12 mouse cellular contexts compared by ENCODE assay signal in genomic region chr6:99824808-99825207, GRCm38 (mm10).
DNase-seq lines count a peak whose midpoint lies in the region; ATAC-seq lines count a peak whose summit lies in the region.
"Had no signal": no experiment of that assay in that cellular context is flagged by ENCODE, and none has a peak within 500 bp of the region (broad histone marks: within the 10 kb centered on the region; RNA-seq: fewer than 3 reads in every experiment).

No protein-coding gene starts in this region.

- H3K27me3 ChIP-seq in forebrain, embryonic 13.5 days: no peaks in the 10 kb centered on the region
- H3K27me3 ChIP-seq in forebrain, embryonic 11.5 days (ENCODE audit: control insufficient read depth, insufficient read depth, low read length): no peaks in the 10 kb centered on the region
- 0 out of 2 replicates have a peak, but pooled peaks cover 4% of the 10 kb centered on the region for H3K27me3 ChIP-seq in liver, embryonic 12.5 days (replicated peaks)

- no peak overlapping the region for H3K4me2 ChIP-seq in forebrain, embryonic 13.5 days
- H3K4me2 ChIP-seq in forebrain, embryonic 11.5 days (ENCODE audit: low read depth, low read length, severe bottlenecking): no peak overlapping the region
- no peak overlapping the region for H3K4me2 ChIP-seq in liver, embryonic 12.5 days

- 40% methylated on average over 6 of the region's 6 CpGs for WGBS in forebrain, embryonic 13.5 days
- WGBS in forebrain, embryonic 11.5 days: 54% methylated on average over 6 of the region's 6 CpGs
- WGBS in liver, embryonic 12.5 days (ENCODE audit: insufficient replicate concordance): 54% methylated on average over 6 of the region's 6 CpGs

- H3K4me1 ChIP-seq in forebrain, embryonic 13.5 days: peaks cover 12% of the 10 kb centered on the region
- H3K4me1 ChIP-seq in forebrain, embryonic 11.5 days (replicated peaks; ENCODE audit: control insufficient read depth, insufficient read depth, low read length): no peaks in the 10 kb centered on the region; the same call in 1 of the 2 replicates
- H3K4me1 ChIP-seq in liver, embryonic 12.5 days: no peaks in the 10 kb centered on the region

- H3K27ac ChIP-seq in forebrain, embryonic 13.5 days: peak overlapping the region; percentile 14; the same call in 1 of the 2 replicates
- no peak overlapping the region for H3K27ac ChIP-seq in forebrain, embryonic 11.5 days (ENCODE audit: low read depth, low read length)
- no peak overlapping the region for H3K27ac ChIP-seq in liver, embryonic 12.5 days

- no peak overlapping the region for H3K9ac ChIP-seq in forebrain, embryonic 13.5 days
- H3K9ac ChIP-seq in forebrain, embryonic 11.5 days (ENCODE audit: low read length): no peak overlapping the region
- H3K9ac ChIP-seq in liver, embryonic 12.5 days: no peak overlapping the region

- H3K4me3 ChIP-seq in forebrain, embryonic 13.5 days: no peak overlapping the region
- no peak overlapping the region for H3K4me3 ChIP-seq in forebrain, embryonic 11.5 days (ENCODE audit: low read depth, low read length)
- no peak overlapping the region for H3K4me3 ChIP-seq in liver, embryonic 12.5 days
- H3K4me3 ChIP-seq: erythroblast, embryonic 14.5 days had no signal

- ATAC-seq in forebrain, embryonic 13.5 days: peak; percentile 62; the same call in 1 of the 2 replicates
- ATAC-seq in forebrain, embryonic 11.5 days (replicated peaks; ENCODE audit: low FRiP score): no peak
- no peak for ATAC-seq in liver, embryonic 12.5 days

- H3K36me3 ChIP-seq in forebrain, embryonic 13.5 days (ENCODE audit: poor library complexity, severe bottlenecking): no peaks in the 10 kb centered on the region
- H3K36me3 ChIP-seq in forebrain, embryonic 11.5 days (ENCODE audit: control insufficient read depth, insufficient read depth, low read length): no peaks in the 10 kb centered on the region
- no peaks in the 10 kb centered on the region for H3K36me3 ChIP-seq in liver, embryonic 12.5 days
- H3K36me3 ChIP-seq: G1E had no signal

- no peaks in the 10 kb centered on the region for H3K9me3 ChIP-seq in forebrain, embryonic 13.5 days (replicated peaks)
- H3K9me3 ChIP-seq in forebrain, embryonic 11.5 days (ENCODE audit: control insufficient read depth, low read length): no peaks in the 10 kb centered on the region
- no peaks in the 10 kb centered on the region for H3K9me3 ChIP-seq in liver, embryonic 12.5 days (replicated peaks)

- DNase-seq in forebrain, embryonic 11.5 days (ENCODE audit: low spot score): no peak
- peak; percentile 7 for DNase-seq in right cerebral cortex, postnatal 14 days
- DNase-seq in right cerebral cortex, postnatal 25 days: no peak
- peak; percentile 25 to 74 for DNase-seq in kidney, postnatal 25 days
- DNase-seq in cerebellum, adult 8-10 months: no peak
- no peak for DNase-seq in natural killer cell, adult 2 months (ENCODE audit: low spot score in 2 of 2)
- DNase-seq: gastrocnemius, postnatal 36 days; heart, postnatal 10 days had no signal

Comparison
In these comparisons a context has a peak if more than half of its experiments do, and no peak if none do; other contexts are left out.
1. DNase-seq: peak in right cerebral cortex, postnatal 14 days (single experiment) and kidney, postnatal 25 days (2 of 2); none in forebrain, embryonic 11.5 days (single experiment), right cerebral cortex, postnatal 25 days (single experiment), cerebellum, adult 8-10 months (single experiment) and natural killer cell, adult 2 months (0 of 2).